Mouse (Mus musculus) lung, embryonic 16.5 days (tissue): ENCODE measurements around the gene Laptm5. TPM values are rescaled to one million over a fixed set of nuclear protein-coding genes. Genes with fewer than 3 reads are reported as not detected.
A peak's percentile ranks its signal among the peaks of the same experiment; 100 is the strongest.

ENCODE experiments used
- ATAC-seq: fragments of 200-750 bp; cut with Nextera tagmentation; 2 replicates; pipeline ENCODE4 v1.8.0; 2017; ENCODE audit warnings: low read depth, mild to moderate bottlenecking, moderate library complexity
- H3K27ac ChIP-seq: fragments of 300-500 bp; sonication (generic); 2 replicates; pipeline ENCODE4 v1.5.1; 2014; ENCODE audit warnings: mild to moderate bottlenecking, control low read depth, low read length
- H3K27me3 ChIP-seq: fragments of 300-500 bp; sonication (generic); 2 replicates; pipeline ENCODE4 v1.6.1; 2014; ENCODE audit warnings: low read depth, low read length, mixed read lengths; ENCODE audit not compliant: control insufficient read depth, insufficient read depth
- H3K36me3 ChIP-seq: fragments of 300-500 bp; sonication (generic); 2 replicates; pipeline ENCODE4 v1.6.1; 2014; ENCODE audit warnings: low read length; ENCODE audit not compliant: control insufficient read depth, insufficient read depth
- H3K4me1 ChIP-seq: fragments of 300-500 bp; sonication (generic); replicated peaks from 2 replicates; pipeline ENCODE4 v1.6.1; 2014; ENCODE audit warnings: low read length, mixed read lengths; ENCODE audit not compliant: control insufficient read depth, insufficient read depth
- H3K4me2 ChIP-seq: fragments of 300-500 bp; sonication (generic); 2 replicates; pipeline ENCODE4 v1.6.1; 2014; ENCODE audit warnings: low read depth, low read length, control low read depth
- H3K4me3 ChIP-seq: fragments of 300-500 bp; sonication (generic); 2 replicates; pipeline ENCODE4 v1.5.1; 2014; ENCODE audit warnings: mild to moderate bottlenecking, low read length, control low read depth
- H3K9ac ChIP-seq: fragments of 300-500 bp; sonication (generic); 2 replicates; pipeline ENCODE4 v1.6.1; 2014; ENCODE audit warnings: low read length, control low read depth
- H3K9me3 ChIP-seq: fragments of 300-500 bp; sonication (generic); 2 replicates; pipeline ENCODE4 v1.6.1; 2016; ENCODE audit warnings: low read length; ENCODE audit not compliant: control insufficient read depth
- WGBS: fragments of 180-500 bp; shearing (Covaris S2); extraction: QIAGEN DNeasy Blood & Tissue Kit; methylation state at CpG from one replicate; pipeline ENCODE4 v1.1.7; 2014; 5-methylcytosine and 5-hydroxymethylcytosine counted together
- polyA plus RNA-seq: library from polyadenylated mRNA; unstranded; fragments of >200 nt; fragmentation: Nextera tagmentation; extraction: Ambion mirVana; gene quantifications from 2 replicates; pipeline ENCODE4 v1.2.1, GENCODE M21; 2015

The Laptm5 gene
- polyA plus RNA-seq, result 42.1 and 43.3 TPM in 2 replicates

- no peak for ATAC-seq
- no peak within 1 kb of the TSS for H3K4me2 ChIP-seq
- no peaks in the 10 kb centered on the region for H3K4me1 ChIP-seq
- no peak within 1 kb of the TSS for H3K4me3 ChIP-seq
- no peaks in the 10 kb centered on the region for H3K27me3 ChIP-seq
- H3K27ac ChIP-seq, result no peak within 1 kb of the TSS
- no peaks in the 10 kb centered on the region for H3K36me3 ChIP-seq
- 57% methylated on average over 11 of the region's 11 CpGs for WGBS
- no peak within 1 kb of the TSS for H3K9ac ChIP-seq
- H3K9me3 ChIP-seq, result no peaks in the 10 kb centered on the region
Measured at GRCm38 (mm10) chr4:130913077-130913476, at the start of gene Laptm5. Laptm5 (plus strand) TSS chr4:130913125.

DNA sequence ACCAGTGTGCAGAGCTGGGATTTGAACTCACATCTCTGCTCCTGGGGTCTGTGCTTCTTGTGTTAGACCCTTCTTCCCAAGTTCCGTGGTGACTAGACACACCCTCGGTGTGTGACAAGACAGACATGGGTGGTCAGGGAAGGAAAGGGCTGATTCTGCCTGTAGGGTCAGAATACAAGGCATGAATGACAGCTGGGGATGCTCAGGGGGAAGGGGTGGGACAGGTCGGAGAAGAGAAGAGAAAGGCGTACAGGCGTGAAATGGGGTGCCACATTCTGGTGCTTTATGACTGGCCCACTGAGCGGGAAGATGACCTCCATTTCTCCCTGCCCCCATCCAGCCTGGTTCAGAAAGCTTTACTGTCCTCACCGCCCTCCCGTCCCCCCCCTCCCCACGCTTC, 47.5 kb upstream of the Laptm5 start:
- ATAC-seq, result no peak
- peaks cover 7% of the 10 kb centered on the region; the same call in 1 of the 2 replicates for H3K27me3 ChIP-seq

GRCm38 (mm10) chr4:130865901-130866371, 47.0 kb upstream of the Laptm5 start:
- Histone ChIP-seq H3K9ac (no peak overlapping the region), H3K9me3 (no peaks in the 10 kb centered on the region), H3K27ac (no peak overlapping the region), H3K4me3 (no peak overlapping the region), H3K4me2 (no peak overlapping the region), H3K27me3 (peaks cover 4% of the 10 kb centered on the region; the same call in 1 of the 2 replicates), H3K4me1 (no peaks in the 10 kb centered on the region; the same call in 1 of the 2 replicates), H3K36me3 (no peaks in the 10 kb centered on the region)
- no peak for ATAC-seq
- 28% methylated on average over 8 of the region's 8 CpGs for WGBS

More for the DNA sequence above, 47.5 kb upstream of the Laptm5 start:
- H3K9ac ChIP-seq, result no peak overlapping the region
- H3K9me3 ChIP-seq, result no peaks in the 10 kb centered on the region
- no peak overlapping the region for H3K4me2 ChIP-seq
- 30% methylated on average over 8 of the region's 9 CpGs for WGBS
- H3K4me3 ChIP-seq, result no peak overlapping the region
- H3K27ac ChIP-seq, result no peak overlapping the region
- no peaks in the 10 kb centered on the region for H3K36me3 ChIP-seq
- no peaks in the 10 kb centered on the region; the same call in 1 of the 2 replicates for H3K4me1 ChIP-seq

- Histone ChIP-seq H3K4me2 (no peak overlapping the region), H3K27ac (no peak overlapping the region), H3K9ac (no peak overlapping the region), H3K9me3 (no peaks in the 10 kb centered on the region), H3K36me3 (no peaks in the 10 kb centered on the region), H3K4me1 (no peaks in the 10 kb centered on the region), H3K4me3 (no peak overlapping the region), H3K27me3 (no peaks in the 10 kb centered on the region; the same call in 1 of the 2 replicates)
- ATAC-seq, result no peak
- 48% methylated on average over 6 of the region's 6 CpGs for WGBS
Measured at GRCm38 (mm10) chr4:130867940-130868339, 45.0 kb upstream of the Laptm5 start.

DNA sequence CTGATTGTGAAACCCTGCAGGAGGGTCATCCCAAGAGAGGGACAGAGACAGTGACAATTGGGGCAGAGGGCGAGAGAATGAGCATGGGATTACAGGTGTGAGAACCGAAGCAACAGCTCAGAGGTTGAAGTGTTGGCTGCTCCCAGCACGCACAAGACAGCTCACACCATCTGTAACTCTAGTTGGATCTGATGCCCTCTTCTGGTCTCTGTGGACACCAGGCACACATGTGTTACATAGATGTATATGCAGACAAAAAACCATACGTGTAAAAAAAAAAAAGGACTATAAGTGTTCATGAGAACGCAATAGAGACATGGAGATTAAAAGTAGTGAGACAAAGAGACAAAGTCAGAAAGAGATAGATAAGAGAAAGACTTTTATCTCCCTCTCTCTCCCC, 44.1 kb upstream of the Laptm5 start:
- WGBS, result 37% methylated on average over 5 of the region's 5 CpGs
- ATAC-seq, result no peak
- H3K27me3 ChIP-seq, result no peaks in the 10 kb centered on the region; the same call in 1 of the 2 replicates
- H3K9me3 ChIP-seq, result no peaks in the 10 kb centered on the region
- no peaks in the 10 kb centered on the region for H3K36me3 ChIP-seq
- no peak overlapping the region for H3K9ac ChIP-seq
- no peak overlapping the region for H3K4me3 ChIP-seq
- no peaks in the 10 kb centered on the region for H3K4me1 ChIP-seq
- H3K4me2 ChIP-seq, result no peak overlapping the region
- no peak overlapping the region for H3K27ac ChIP-seq

DNA sequence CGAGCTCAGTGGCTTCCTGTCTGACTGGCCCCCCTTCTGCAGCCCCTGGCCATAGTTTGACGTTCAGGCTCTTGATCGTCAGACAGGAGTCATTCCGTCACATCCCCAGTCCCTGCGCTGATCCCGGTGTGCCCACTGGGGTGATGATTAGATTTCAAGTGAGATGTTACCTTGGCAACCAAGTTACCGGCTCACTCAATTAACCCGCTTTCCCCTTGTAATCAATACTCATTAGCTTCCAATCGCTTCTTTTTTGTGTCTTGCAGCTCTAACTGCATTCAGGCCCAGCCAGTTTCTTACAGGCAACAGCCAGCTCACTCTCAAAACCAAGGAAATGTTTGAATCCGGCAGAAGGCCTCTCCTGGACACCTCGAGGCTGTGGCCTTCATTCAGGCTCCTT, 40.5 kb upstream of the Laptm5 start:
- no peak overlapping the region for H3K4me3 ChIP-seq

DNA sequence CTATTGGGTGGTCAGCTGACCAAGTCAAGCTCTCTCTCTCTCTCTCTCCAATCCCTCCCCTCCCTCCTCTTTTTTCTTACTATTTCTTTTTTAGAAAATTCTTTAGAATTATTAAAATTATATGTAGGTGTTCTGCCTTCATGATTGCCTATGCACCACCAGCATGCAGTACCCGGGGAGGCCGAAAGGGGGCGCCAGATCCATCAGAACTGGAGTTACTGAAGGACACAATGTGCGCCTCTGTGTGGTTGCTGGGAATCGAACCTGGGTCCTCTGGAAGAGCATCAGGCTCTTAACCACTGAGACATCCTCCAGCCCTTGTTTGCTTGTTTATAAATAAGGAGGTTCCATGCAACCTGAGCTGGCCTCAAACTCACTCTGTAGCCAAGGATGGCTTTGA, 39.5 kb upstream of the Laptm5 start:
- ATAC-seq, result no peak
- WGBS, result 76% methylated on average over 5 of the region's 5 CpGs

More for the DNA sequence above, 40.5 kb upstream of the Laptm5 start:
- Histone ChIP-seq H3K36me3 (no peaks in the 10 kb centered on the region), H3K9me3 (no peaks in the 10 kb centered on the region), H3K9ac (no peak overlapping the region), H3K4me2 (no peak overlapping the region), H3K4me1 (peaks cover 10% of the 10 kb centered on the region), H3K27ac (no peak overlapping the region), H3K27me3 (peaks cover 3% of the 10 kb centered on the region; the same call in 1 of the 2 replicates)
- ATAC-seq, result no peak
- WGBS, result 51% methylated on average over 11 of the region's 11 CpGs

GRCm38 (mm10) chr4:130874601-130875000, 38.3 kb upstream of the Laptm5 start:
- 18% methylated on average over 10 of the region's 10 CpGs for WGBS
- peak; percentile 90 for ATAC-seq
- Histone ChIP-seq H3K9ac (no peak overlapping the region), H3K27ac (no peak overlapping the region), H3K4me2 (no peak overlapping the region), H3K4me3 (no peak overlapping the region), H3K36me3 (no peaks in the 10 kb centered on the region), H3K27me3 (peaks cover 3% of the 10 kb centered on the region; the same call in 1 of the 2 replicates), H3K9me3 (no peaks in the 10 kb centered on the region), H3K4me1 (peaks cover 10% of the 10 kb centered on the region)

More for the DNA sequence above, 39.5 kb upstream of the Laptm5 start:
- Histone ChIP-seq H3K4me2 (no peak overlapping the region), H3K4me1 (peaks cover 10% of the 10 kb centered on the region), H3K4me3 (no peak overlapping the region), H3K36me3 (no peaks in the 10 kb centered on the region), H3K9me3 (no peaks in the 10 kb centered on the region), H3K27me3 (peaks cover 3% of the 10 kb centered on the region; the same call in 1 of the 2 replicates), H3K9ac (no peak overlapping the region), H3K27ac (no peak overlapping the region)

DNA sequence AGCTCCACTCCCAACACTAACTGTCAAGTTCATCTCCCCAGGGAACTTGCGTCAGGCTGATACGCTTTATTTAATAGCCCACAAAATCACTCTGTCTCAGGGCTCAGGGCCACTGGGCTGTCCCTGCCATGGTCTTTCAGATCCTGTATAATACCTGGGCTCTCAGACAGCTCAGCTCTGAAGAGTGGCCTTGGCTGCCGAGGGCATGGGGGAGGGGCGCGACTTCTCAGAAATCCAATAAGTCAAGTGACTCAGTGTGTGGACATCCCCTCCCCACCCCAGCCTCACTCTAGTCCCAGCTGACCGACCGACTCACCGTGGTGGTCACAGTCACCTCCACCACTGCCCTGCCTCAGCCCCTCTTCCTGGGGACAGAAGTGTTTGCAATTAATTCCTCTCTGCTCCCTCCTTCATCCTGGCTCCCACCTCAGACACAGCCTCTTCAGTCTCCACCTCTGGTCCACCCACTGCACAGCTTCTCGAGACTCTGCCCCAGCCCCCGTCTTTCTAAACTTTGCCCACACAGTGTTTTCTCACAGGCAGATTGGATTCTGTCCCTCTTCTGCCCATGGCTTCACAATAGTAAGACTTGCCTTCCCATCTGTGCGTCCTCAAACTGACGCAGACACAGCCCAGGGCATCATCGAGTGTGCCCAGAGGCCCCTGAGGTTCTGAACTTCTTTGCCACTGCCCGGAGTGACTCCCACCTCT, 36.8 kb upstream of the Laptm5 start:
- Histone ChIP-seq H3K36me3 (no peaks in the 10 kb centered on the region), H3K4me1 (peaks cover 10% of the 10 kb centered on the region), H3K27me3 (peaks cover 3% of the 10 kb centered on the region; the same call in 1 of the 2 replicates), H3K9ac (no peak overlapping the region), H3K27ac (no peak overlapping the region), H3K9me3 (no peaks in the 10 kb centered on the region), H3K4me2 (no peak overlapping the region), H3K4me3 (no peak overlapping the region)
- ATAC-seq, result no peak
- WGBS, result 43% methylated on average over 14 of the region's 14 CpGs
